Mouse (Mus musculus): ENCODE data around the gene Ttc36.

- TF ChIP-seq CTCF (IDR thresholded peaks at IDR 0.05; ENCODE audit: extremely low read depth, insufficient read length, insufficient replicate concordance, low read depth, low read length) (no peak), POLR2A (IDR thresholded peaks at IDR 0.05; ENCODE audit: low read depth, low read length) (no peak)
Measured at GRCm38 (mm10) chr9:44772392-44772749, 30.5 kb downstream of the Ttc36 start.
